Mouse (Mus musculus): Measurements from ENCODE around the gene Hoxa10.

DNA sequence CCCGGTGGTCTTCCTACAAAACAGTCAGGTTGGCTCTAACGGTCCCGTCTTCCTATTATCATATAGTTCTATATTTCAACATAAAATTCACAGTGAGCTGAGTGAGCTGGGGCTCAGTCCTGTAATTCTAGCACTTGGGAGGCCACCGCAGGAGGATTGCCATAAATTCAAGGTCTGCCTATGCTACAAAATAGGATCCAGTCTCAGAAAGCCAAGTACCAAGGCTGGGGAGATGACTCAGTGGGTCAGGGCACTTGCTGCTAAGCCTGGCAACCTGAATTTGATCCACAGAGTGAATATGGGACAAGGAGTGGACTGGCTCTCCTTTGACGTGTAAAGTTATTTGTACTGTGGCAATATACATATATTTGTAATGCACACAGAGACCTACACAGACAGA, 43.2 kb upstream of the Hoxa10 start:
- TF ChIP-seq CTCF (IDR thresholded peaks at IDR 0.05; ENCODE audit: borderline replicate concordance, insufficient read depth, low read depth, low read length): no peak
- no peak for TF ChIP-seq POLR2A (IDR thresholded peaks at IDR 0.05; ENCODE audit: borderline replicate concordance, insufficient read depth, low read length)
